Mouse (Mus musculus): ENCODE measurements at regions not wholly inside any gene's neighbourhood (a gene's known extent, or its start where the extent isn't known, plus 50 kb on each side); places are given as distances from the start of the nearest gene placed in this dataset.

GRCm38 (mm10) chr5:119329371-119329770, 341.1 kb upstream of the Tbx3 start:
- no peak for ATAC-seq (replicated peaks; ENCODE audit: poor library complexity, severe bottlenecking)

GRCm38 (mm10) chr5:119329860-119330259, 340.6 kb upstream of the Tbx3 start:
- ATAC-seq (replicated peaks; ENCODE audit: poor library complexity, severe bottlenecking): no peak

GRCm38 (mm10) chr5:119331461-119331860, 339.0 kb upstream of the Tbx3 start:
- ATAC-seq (replicated peaks; ENCODE audit: poor library complexity, severe bottlenecking): no peak

DNA sequence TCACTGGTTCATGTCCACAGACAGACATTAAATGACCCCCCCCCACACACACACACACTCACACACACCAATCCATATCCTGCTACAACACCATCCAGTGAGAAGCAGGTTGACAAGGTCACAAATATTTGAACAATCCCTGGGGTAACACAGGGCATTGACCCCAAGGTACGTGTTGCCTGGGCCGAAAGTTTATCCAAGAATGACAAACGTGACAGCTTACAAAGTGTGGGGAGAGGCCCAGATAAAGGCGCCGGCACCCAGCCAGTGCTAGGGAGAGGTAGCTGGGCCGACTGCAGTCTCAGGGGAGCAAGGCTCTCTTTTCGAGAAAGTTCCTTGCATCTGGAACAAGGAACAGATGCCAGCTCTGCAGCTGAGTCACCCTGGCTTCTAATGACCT, 337.8 kb upstream of the Tbx3 start:
- ATAC-seq (replicated peaks; ENCODE audit: poor library complexity, severe bottlenecking): no peak

GRCm38 (mm10) chr5:119335211-119335610, 335.3 kb upstream of the Tbx3 start:
- ATAC-seq (replicated peaks; ENCODE audit: poor library complexity, severe bottlenecking): no peak

DNA sequence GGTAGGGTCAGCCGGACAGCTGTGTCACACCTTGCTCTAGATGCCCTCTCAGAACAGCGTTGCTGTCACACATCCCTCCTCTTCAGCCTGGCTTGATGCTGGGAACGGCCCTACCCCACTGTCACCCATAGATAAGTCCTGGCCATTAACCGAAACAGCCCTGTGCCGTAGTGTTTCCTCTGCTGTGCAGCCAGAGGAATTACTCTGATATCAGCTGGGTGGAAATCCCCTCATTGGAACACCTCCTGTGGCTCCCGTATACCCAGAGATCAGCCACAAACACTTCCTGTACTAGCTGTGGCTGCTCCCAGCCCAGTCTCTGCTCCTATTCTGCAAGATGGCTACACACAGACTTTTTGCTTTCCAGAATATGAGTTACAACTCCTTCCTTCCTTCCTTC, 334.5 kb upstream of the Tbx3 start:
- no peak for ATAC-seq (replicated peaks; ENCODE audit: poor library complexity, severe bottlenecking)

DNA sequence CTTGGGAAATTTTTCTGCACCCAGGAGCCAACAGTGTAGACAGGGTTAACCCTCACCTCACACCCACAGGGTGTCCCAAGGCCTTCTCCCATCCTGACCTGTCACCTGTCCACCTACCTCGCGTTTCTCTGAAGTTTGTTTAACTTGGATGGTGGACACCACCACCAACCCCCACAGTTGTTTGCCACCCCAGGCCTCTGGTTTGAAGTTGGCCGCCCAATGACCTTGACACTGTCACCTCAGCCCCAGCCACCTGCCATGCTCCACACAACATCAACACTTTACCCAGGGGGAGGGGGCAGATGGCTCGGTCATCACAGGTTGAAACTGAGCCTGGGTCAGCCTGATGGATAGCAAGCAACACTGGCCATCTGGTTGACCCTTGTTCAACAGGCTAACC, 332.7 kb upstream of the Tbx3 start:
- no peak for ATAC-seq (replicated peaks; ENCODE audit: poor library complexity, severe bottlenecking)

GRCm38 (mm10) chr5:119338711-119339110, 331.8 kb upstream of the Tbx3 start:
- no peak for ATAC-seq (replicated peaks; ENCODE audit: poor library complexity, severe bottlenecking)

- ATAC-seq (replicated peaks; ENCODE audit: poor library complexity, severe bottlenecking): peak; percentile 76
Measured at GRCm38 (mm10) chr5:119348303-119348702, 322.2 kb upstream of the Tbx3 start.

DNA sequence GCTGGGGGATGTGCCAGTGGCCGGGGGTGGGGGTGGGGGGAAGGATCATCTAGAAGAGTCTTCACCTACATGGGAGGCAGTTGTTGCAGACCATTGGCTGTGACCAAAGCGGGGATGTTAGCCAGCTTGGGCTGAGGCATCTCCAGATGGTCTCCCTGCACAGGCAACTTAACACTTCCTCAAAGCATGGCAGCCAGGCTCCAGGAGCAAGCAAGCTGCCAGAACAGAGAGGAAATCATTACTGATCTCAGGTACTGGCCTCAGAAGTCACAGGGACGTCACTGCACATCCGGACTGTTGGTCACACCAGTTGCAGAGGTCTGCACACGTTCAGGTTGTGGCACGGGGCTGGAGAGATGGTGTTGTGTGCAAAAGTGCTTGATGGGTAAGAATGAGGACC, 321.1 kb upstream of the Tbx3 start:
- ATAC-seq (replicated peaks; ENCODE audit: poor library complexity, severe bottlenecking): peak; percentile 77

GRCm38 (mm10) chr5:119350325-119350915, 320.0 kb upstream of the Tbx3 start:
- no peak for ATAC-seq (replicated peaks; ENCODE audit: poor library complexity, severe bottlenecking)

- ATAC-seq (replicated peaks; ENCODE audit: poor library complexity, severe bottlenecking): no peak
Measured at GRCm38 (mm10) chr5:119355471-119355870, 315.0 kb upstream of the Tbx3 start.

- no peak for ATAC-seq (replicated peaks; ENCODE audit: poor library complexity, severe bottlenecking)
Measured at GRCm38 (mm10) chr5:119356051-119356450, 314.4 kb upstream of the Tbx3 start.

DNA sequence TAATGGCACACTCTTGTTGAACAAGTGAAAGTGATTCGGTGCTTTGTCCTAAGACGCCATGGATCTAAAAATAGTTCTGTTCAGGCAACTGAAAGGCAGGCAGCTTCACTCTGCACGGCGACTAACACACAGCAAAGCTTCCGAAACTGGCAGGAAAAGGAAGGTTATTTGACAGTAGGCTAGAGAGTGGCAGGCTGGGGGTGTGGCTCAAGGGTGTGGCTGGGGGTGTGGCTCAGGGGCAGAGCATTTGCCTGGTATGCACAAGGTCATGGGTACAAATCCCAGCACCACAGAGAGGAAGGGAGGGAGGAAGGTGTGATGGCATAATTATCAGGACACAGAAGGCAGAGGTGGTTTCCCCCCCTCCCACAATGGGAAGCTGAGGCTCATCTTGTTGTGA, 310.8 kb upstream of the Tbx3 start:
- peak; percentile 91 for ATAC-seq (replicated peaks; ENCODE audit: poor library complexity, severe bottlenecking)

DNA sequence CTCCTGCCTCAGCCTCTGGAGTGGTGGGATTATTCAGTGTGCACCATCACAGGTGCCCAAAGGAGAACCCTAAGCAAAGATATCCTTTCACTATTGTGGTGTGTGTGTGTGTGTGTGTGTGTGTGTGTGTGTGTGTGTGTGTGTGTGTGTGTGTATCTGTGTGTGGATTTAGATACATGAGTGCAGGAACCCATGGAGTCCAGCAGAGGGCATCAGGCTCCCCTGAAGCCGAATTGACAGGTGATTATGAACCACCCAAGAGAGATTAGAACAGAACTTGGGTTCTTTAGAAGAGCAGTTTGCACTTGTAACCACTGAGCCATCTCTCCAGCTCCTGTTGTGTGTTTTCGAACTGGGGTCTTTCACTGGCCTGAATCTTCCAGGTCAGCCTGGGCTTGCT, 310.1 kb upstream of the Tbx3 start:
- no peak for ATAC-seq (replicated peaks; ENCODE audit: poor library complexity, severe bottlenecking)

- ATAC-seq (replicated peaks; ENCODE audit: poor library complexity, severe bottlenecking): no peak
Measured at GRCm38 (mm10) chr5:119361406-119362044, 308.9 kb upstream of the Tbx3 start.

GRCm38 (mm10) chr5:119362452-119362851, 308.0 kb upstream of the Tbx3 start:
- peak; percentile 67 for ATAC-seq (replicated peaks; ENCODE audit: poor library complexity, severe bottlenecking)

- ATAC-seq (replicated peaks; ENCODE audit: poor library complexity, severe bottlenecking): no peak
Measured at GRCm38 (mm10) chr5:119364250-119364649, 306.2 kb upstream of the Tbx3 start.

- peak; percentile 67 for ATAC-seq (replicated peaks; ENCODE audit: poor library complexity, severe bottlenecking)
Measured at GRCm38 (mm10) chr5:119365157-119365556, 305.3 kb upstream of the Tbx3 start.

DNA sequence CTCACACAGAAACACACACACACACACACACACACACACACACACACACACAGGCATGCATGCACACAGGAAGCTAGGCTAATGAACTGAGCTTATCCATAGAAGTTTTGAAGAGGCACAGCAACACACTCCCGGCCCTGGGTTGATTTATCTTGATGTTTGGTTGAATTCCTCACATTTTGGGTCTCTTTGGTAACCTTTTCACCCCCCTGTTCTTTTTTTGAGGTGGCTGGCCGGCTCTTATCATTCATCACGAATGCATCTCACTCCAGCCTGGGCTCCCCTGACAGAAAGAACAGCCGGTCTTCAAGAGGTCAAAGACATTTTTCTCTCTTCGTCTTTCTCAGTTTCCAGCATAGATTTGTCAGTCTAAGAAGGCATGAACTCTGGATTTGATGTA, 304.2 kb upstream of the Tbx3 start:
- ATAC-seq (replicated peaks; ENCODE audit: poor library complexity, severe bottlenecking): no peak

DNA sequence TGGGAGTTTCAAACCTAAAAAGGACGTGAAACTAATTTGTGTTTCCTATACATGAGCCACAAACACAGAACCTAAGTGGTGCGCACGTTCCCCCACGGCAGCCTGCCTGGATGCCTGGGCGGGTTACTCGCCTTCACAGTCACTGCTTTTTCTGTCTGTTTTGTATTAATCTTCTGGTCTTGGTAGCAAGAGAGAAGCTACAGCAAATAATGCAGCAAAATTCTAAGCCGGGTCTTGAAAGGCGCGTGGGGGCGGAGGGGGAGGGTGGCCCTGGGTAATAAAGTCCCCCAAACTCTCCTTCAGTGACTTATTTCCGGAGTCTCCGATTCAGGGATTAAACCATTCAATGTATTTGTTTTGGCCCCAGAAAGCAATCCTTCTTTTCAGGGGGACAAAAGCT, 300.0 kb upstream of the Tbx3 start:
- ATAC-seq (replicated peaks; ENCODE audit: poor library complexity, severe bottlenecking): no peak

DNA sequence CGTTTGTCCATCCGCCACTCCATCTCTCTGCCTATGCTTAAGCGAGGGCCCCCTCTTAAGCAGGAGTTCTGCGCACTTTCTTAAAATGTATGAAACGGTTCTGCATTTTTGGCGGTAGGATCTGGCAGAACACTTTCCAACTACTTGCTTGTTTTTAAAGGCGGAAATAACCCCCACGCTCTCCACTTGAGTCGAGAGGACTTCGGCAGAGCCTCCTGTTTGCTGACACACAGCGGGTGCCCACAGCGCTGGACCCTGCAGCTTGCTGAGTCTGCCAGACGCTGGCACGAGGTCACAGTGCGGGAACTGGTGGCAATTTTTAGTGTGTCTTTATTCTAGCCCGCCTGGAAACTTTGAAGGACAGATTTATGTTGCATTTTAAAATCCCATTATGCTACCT, 299.5 kb upstream of the Tbx3 start:
- 0 out of 2 replicates have a peak, but pooled peaks have one; percentile 14 for ATAC-seq (replicated peaks; ENCODE audit: poor library complexity, severe bottlenecking)
